Mouse (Mus musculus) thymus, postnatal 10 days (tissue): ENCODE data around the gene Gm20388.

ENCODE experiments used
- DNase-seq, 2 experiments: peaks; one replicate each; pipeline ENCODE4 v3.0.0; 2021; ENCODE audit warnings: low spot score in 2 of 2

Gene Gm20388

DNA sequence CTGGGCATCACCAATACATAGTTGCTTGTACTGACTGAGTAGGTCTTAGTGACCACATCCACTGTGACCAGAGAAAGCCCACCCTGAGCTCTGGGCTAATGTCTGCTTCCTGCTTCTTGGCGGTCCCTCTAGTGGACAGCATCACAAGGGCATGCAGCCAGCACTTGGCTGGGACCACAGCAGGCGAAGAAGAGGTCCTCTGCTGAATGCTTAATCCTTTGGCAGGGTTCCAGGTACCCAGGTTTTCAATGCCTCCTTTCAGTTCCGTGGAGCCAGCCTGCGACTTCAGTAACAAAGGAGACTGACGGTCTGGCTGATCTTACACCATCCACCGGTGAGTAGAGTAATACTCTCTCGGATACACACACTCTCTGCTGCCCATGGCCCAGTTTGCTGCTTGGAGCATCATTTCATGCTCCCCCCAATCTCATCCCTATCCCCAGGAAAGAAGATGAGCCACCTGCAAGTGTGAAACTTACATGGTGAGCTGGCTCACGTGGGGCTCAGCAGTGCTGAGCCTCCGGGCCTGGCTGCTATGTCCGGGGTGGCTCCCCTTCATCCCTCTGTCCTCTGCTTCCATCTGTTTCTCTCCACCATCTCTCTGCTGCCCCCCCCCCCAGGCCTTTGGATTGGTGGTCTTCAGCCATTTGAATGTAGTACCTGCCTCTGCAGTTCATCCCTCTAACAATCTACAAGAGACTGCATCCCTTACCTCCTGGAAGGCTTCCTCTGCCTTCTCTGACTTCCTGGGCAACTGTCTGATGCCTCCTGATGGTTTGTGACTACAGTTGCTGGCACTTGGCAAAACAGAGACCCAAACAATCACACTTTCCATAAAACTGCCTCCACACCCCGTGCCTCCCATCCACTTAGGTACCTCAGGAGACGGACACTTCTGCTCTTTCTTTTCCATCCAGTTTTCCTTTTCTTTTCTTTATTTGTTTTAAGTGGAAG is 2025.0 kb downstream of the Gm20388 start:
- no peak for DNase-seq

DNA sequence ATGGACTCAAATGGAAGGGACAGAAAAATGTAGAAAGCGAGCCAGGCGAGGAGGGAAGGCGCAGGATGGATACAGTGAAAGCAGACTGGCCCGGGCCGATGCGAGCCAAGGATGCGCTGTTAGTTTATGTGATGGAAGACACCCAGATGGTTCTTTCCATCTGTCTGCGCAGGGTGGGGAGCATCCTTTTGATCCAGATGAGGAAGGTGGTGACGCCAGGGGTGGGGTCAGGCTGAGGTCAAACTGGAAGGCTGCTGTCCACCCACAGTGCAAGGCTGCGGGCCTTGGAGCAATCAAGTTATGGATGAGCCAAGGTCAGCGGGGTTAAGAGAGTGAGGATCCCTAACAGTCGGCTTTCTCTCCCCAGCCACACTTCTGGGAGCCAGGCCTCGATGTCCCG is 2025.8 kb downstream of the Gm20388 start:
- DNase-seq: no peak

DNA sequence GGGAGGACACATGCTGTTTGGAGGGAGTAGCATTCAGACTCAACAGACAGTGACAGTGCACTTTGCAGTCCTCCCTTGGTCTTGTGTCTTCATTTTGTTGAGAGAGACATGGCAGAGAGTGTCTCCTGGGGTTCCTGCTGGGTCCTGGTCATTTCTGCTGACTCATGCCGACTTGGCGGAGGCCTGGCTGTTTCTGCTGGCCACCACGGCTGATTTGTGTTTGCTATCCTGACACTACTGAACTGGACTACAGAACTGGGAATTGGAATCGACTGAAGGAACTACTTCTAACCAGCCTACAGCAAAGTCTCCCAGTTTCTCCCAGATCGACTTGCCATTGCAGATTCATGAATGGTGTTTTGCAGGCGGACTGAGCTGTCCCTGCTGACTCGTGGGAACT is 2028.1 kb downstream of the Gm20388 start:
- no peak for DNase-seq

DNA sequence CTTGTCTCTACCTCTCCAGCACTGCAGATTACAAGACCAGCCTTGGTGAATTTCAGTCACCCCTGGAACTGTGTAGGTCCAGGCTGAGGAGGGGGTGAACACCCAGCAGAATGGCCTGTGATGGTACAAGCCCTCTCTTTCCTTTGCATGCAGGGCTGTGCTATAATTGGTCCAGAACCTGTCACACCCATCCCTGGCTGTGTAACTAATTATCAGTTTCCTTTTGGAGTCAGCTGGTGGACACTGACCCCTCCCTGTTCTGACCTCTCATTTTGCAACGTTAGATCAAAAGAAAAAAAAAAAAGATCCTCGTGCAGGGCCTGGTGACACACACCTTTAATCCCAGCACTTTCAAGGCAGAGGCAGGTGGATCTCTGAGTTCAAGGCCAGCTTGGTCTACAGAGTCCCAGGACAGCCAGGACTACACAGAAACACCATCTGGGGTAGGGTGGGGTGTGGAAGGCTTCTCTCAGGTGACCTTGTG is 2032.5 kb downstream of the Gm20388 start:
- DNase-seq: no peak

DNA sequence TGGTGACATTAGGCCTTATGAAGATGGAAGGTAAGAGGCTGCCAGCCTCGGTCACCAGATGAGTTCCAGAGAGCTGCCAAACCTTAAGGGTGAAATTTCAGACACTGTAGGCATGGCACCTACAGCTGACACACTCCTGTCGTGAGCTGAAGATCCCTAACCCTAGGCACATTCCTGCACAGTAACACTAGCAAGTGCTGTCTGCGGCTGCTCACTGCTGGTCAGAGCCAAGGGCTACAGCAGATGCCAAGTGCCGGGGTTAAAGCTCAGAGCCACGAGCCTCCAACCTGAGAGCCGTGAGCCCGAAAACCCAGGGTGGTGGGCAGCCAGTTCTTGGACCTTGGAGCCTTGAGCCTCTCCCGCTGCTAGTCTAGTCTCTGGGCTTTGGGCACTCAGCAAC is 2033.1 kb downstream of the Gm20388 start:
- no peak for DNase-seq

DNA sequence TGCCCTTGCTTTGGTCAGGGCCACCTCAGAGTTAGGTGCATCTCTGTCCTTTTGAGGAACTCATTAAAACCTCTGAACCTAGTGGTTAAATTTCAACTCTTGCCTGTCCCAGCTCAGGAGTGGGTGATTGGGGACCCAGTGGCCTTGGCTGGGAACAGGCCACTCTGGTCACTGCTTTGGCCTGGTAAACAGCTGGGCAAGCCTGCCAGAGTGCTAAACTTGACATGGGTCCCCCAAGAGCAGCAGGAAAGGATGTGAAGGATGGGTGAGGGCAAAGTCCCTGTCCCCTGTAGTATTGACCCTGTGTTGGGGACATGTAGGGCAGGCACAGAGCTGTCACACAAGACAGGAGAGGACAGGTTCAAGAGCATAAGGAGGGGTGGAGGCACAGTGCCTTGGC is 2034.2 kb downstream of the Gm20388 start, which contains the start of gene Car5a:
Gene Car5a (minus strand): TSS at position 74 of the 400 bp plus-strand sequence.
- DNase-seq: no peak

DNA sequence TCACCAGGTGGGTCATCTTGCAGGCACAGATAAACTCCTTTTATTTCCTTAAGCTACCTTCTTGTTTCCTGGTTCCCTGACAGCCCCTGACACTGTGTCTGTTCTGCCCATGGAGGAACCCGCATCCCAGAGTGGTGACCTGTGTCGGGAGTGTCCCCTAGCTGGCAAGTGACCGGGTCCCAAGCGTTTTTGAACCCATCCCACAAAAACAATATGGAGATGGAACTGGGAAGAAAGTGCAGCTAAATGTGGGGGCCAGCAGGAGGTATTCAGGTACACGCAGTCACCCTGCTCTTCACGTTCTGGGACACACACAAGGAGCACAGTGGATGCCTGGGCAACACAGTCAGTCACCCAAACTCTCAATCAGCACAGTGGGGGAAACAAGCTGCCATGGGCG is 2035.7 kb downstream of the Gm20388 start:
- DNase-seq: no peak

DNA sequence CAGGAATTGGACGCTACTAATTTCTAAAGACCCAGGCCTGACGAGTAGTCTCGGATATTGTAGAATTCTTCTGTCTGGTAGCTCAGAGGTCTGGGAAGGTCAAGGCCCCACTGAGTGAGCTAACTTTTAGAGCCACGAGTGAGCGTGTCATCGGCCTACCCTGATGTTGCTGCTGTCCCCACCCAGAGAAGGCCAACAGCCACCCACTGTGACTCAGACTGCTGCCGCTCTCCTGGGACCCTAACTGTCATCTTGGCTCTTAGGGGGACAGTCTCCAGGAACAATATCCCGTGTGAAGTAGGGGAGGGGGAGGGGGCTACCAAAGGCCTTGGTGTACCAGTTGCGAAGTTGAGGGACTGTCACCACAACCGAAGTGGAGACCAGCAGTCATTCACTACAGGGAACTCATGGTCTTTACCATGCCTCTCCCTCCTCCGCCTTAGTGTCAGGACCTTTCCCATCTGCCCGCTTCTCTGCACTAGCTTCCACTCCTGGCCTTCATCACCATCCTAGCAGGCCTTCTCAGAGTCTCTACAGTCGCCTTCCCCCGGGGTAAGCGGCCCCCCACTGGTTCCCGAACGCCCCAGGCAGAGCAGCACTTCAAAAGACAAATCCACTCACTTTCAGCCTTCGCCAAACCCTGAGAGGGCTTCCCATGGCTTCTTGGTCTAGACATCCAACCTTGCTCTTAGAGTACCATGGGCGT is 2036.6 kb downstream of the Gm20388 start:
- DNase-seq: no peak

DNA sequence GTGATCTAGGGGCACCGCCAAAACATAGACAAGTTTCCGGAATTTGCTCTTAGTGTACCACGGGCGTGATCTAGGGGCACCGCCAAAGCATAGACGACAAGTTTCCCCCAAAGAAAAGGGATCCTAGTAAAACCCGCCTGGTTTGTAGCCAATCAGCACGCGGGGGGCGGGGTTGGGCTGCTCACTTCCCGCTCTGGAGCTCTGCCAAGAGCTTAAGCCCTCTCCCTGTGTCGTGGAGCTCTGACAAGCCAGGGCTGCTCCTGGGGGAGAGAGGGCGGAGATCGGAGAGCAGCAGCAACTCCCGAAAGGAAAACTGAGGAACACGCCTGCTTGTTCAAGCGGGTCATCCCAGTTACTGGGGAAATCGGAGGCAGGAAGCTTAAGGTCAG is 2037.1 kb downstream of the Gm20388 start:
- peak; percentile 84 to 89 for DNase-seq

DNA sequence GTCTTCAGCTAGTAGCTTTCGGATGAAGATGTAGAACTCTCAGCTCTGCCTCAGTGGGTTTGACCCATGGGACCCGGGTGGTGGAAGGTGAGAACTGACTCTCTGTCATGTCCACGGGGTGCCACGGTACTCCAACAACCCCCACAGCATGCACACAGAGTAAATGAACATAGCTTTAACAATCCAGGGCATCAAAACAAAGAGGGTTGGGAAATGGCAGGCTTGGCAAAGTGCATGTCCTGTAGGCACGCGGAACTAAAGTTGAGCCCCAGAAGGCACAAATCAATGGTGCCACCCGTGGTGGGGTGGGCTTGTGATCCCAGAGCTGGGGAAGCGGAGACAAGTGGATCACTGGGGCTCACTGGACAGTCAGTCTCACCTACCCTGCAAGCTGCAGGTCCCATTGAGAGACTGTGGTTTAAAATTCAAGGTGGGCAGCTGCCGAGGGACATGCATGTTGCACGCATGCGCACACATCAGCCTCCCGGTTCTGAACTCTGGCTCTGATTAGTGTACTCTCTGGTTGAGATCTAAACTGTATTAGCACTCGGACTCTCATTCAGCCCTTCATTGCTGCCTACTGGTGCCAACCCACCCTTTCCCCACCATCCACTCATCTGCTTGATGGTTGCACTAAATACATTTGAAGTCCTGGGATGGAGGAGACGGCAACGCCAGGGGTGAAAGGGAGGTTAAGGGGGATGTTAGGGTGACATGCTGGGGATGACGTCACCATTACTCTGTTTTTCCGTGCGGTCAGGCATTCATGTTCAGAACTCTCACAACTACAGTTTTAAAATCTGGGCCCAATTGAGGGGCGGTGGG is 2037.9 kb downstream of the Gm20388 start:
- peak; percentile 11 to 19 for DNase-seq

DNA sequence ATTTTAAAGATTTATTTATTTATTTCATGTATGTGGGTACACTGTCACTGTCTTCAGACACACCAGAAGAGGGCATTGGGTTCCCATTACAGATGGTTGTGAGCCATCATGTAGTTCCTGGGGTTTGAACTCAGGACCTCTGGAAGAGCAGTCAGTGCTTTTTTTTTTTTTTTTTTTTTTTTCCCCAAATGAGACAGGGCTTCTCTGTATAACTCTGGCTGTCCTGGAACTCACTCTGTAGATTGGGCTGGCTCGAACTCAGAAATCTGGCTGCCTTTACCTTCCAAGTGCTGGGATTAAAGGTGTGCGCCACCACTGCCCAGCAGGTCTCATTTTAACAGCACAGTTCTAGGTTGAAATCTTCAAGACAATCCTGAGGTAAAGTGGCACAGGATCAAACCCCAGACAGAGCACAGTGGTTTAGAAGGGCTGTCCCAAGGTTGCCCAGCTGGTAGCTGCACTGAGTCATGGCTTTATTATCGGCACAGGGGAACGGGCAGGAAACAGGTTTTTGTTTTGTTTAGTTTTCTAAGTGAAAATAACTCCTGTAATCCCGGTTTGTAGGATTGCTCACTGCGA is 2038.7 kb downstream of the Gm20388 start, which contains the start of gene Banp:
Gene Banp (plus strand): TSS at position 529 of the 579 bp plus-strand sequence.
- DNase-seq: peak in 1 of 2 experiments; percentile 9

DNA sequence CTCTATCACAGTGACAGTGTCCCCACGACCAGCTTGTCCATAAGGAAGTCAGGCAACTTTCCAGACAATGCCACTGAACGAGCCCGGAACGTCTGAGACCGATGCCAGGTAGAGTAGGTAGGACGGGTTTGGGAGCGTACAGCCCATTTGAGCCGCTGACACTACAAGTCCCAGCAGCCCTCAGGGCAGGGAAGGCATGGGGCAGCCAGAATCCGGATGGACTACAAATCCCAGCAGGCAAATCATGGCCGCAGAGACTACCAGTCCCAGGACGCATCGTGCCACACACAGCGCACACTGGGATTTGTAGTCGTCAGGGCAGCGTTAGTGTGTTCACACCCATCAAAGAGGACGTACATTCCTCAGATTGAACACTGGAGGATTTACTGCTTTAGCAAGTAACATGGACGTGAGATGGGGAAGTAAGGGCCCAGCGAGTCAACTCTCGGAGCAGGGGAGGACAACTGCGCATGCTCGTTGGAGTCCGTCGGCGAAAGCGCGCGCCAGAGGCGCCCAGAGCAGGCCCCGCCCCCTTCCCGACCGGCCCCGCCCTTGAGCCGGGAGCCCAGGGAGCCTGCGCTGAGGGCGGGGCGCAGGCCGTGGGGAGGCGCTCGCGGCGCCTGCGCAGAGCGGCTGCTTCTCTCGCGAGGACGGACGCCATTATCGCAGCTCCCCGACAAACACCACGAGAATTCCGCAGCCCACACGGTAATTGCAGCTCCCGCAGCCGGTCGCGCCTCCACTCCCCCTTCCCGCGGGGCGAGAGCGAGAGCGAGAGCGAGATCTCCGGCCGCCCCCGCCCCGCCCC is 2039.5 kb downstream of the Gm20388 start:
- DNase-seq: peak; percentile 96 to 99

DNA sequence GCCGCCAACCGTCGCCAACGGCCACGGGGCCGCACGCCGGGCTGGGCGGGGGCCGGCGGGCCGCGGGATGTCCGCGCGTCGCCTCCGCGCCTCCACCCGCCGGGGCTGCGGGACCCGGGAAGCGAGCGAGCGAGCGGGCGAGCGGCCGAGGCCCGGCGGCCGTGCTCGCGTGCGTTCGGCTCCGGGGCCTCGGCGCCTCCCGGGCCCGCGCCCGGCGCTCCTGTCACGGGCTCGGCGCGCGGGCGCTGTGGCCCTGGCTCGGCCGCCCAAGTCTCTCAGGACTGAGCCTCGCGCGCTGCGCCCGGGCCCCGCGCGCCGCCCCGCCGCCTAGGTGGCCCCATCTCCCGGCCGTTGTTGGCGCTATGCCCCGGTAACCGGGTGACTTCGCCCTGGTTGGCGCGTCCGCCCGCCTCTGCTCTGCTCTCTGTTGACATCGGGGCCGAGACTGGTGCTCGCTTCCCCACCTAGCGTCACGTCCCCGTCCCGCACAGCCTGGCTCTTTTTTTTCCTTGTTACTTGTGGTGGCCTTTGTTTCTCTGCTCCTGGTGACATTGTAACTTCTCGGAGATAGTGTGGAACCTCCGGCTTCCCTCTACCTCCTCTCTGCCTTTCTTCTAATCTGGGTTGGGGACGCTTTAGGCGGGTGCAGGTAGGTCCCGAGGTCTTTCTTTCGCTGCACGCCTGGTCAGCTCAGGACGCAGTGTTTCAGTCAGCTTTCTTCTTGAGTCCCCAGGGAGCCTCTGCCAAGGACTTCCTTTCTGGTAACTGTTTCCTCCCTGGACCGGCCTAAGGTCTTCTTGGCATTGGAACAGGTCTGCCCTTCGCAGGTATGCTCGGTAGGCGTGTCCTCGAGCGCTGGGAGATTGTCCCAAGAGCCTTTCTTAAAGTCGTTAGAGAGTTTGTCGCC is 2040.4 kb downstream of the Gm20388 start:
- peak; percentile 63 to 70 for DNase-seq

DNA sequence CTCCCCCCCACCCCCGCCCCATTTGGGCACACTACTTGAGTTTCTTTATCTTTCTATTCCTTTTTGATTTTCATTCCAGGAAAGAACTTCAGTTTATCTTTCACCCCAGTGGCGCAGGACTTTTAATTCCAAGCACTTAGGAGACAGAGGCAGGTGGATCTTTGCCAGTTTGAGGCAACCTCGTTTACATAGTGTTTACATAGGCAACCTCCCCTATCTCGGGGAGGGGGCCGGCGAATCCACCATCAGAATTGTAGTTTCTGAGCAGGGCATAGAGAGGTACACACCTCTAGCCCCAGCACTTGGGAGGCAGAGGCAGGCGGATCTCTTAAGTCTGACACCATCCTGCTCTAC is 2041.0 kb downstream of the Gm20388 start:
- DNase-seq: no peak

DNA sequence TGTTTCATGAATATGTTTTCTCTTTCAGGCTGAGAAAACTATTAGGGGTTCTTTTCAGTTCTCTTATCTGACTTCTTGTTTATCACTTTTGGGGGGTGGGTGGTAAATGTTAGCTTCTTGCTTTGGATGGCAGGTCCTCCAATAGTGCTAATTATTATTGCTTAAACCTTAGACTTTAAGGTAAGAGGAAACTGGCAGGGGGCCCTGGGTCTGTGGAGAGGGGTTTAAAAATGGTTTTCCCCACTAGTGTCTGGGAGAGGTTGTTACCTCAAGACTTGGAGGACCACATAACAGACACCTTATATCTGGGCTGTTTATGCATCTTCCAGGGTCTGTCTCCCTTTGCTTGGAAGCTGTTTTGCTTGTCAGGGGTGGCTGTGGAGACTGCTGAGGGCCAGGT is 2041.5 kb downstream of the Gm20388 start:
- DNase-seq: no peak

DNA sequence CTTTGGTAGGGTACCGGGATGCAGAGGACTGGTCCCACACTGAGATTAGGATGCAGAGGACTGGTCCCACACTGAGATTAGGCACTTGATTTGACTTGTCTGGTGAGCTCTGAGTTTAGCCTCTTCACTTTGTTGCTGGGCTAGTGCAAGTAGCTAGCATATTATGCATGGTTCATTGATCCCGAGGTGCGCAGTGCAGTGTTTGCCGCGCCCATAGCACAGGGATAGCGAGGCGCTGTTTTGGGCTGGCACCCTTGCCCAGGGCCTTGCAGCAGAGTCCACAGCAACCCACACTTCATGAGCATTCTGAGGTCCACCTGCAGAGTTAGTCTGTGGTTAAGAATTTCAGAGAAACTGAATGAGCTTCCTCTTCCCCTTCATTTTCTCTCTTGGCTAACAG is 2042.2 kb downstream of the Gm20388 start:
- no peak for DNase-seq

DNA sequence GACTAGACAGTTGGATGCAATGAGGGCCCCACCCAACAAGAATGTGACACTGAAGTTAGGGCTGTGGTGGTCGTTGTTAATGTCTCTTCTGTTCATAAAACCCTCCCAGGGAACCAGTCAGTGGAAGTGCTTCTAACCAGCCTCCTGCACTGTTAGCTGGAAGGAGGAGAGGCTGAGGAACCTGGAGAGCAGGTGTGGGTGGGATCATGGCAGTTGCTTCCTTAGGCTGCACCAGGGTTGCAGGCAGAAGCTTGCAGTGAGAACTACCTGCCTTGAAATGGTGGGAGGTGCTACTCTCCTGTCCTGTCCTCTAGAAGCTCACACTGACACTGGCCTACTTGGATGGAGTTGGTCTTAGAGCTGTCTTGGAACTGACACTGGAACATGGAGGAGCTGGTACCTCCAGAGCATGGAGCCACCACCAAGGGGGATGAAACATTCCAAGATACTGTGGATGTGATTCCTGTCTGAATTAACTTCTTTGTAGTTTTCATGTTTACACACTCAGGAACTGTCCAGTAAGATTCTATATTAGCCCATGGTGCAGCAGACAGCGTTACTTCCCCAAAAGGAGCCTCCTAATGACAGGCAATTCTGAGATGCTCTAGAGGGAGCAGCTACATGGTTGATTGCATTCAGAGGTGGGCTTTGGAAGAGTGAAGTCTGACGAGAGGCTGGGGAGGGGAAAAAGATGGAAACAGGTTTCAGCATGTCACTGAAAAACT is 2043.3 kb downstream of the Gm20388 start:
- no peak for DNase-seq

DNA sequence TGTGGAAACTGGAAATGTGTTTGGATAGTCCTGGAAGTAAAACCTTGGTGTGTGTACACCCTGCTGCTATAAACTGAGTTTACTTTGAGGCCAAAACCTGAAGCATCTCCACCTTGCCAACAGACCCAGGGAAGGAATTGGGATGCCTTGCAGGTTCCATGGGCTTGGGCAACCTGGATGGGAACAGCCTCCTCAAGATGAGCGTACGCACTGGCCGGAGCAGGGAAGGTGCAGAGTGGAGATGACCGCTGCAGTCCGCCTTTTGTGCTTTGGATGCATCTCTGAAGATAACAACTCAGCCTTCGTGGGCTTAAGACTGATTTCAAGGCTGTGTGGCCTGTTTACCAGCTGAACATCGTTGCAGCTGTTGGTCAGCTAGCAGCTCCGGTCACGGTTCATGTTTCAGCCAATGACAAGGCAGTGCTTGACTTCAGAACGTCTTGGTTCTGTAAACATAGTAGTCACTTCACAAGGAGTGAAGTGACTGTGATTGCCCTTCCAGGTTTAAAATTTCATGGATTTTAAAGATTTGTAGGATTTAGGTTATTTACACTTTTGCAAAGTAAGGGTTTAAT is 2044.4 kb downstream of the Gm20388 start:
- DNase-seq: no peak
